Mouse (Mus musculus): Measurements from ENCODE around the gene Ndufaf8. TPM values are rescaled to one million over a fixed set of nuclear protein-coding genes. Genes with fewer than 3 reads are reported as not detected.

Ndufaf8 gene
- polyA plus RNA-seq (2014; fragmentation: Illumina TruSeq; extraction: RNeasy Lipid Tissue Mini Kit (QIAGEN cat#74804); ENCODE audit: insufficient read depth, low read depth, low replicate concordance), result 78.5 TPM

GRCm38 (mm10) chr11:120098588-120099511 lies at the start of gene Ndufaf8, which contains the start of gene Tepsin:
Gene Ndufaf8 (plus strand): TSS chr11:120098928.
Gene Tepsin (minus strand): TSS chr11:120098731.

GRCm38 (mm10) chr11:120086702-120087152 lies 12.0 kb upstream of the Ndufaf8 start, which contains the start of gene Cep131:
Gene Cep131 (minus strand): TSS chr11:120086827.

Other genes starting within 250 kb of the Ndufaf8 start
- 34.5 TPM for gene Chmp6, start 185.5 kb upstream of the Ndufaf8 start, polyA plus RNA-seq (2014; fragmentation: Illumina TruSeq; extraction: RNeasy Lipid Tissue Mini Kit (QIAGEN cat#74804); ENCODE audit: insufficient read depth, low read depth, low replicate concordance)
- 27.9 TPM for gene Baiap2, start 156.2 kb upstream of the Ndufaf8 start, polyA plus RNA-seq (2014; fragmentation: Illumina TruSeq; extraction: RNeasy Lipid Tissue Mini Kit (QIAGEN cat#74804); ENCODE audit: insufficient read depth, low read depth, low replicate concordance)
- 5.2 TPM for gene Aatk, start 51.8 kb upstream of the Ndufaf8 start, polyA plus RNA-seq (2014; fragmentation: Illumina TruSeq; extraction: RNeasy Lipid Tissue Mini Kit (QIAGEN cat#74804); ENCODE audit: insufficient read depth, low read depth, low replicate concordance)
- gene Cep131, start 12.1 kb upstream of the Ndufaf8 start, polyA plus RNA-seq (2014; fragmentation: Illumina TruSeq; extraction: RNeasy Lipid Tissue Mini Kit (QIAGEN cat#74804); ENCODE audit: insufficient read depth, low read depth, low replicate concordance), result 7.0 TPM
- 6.6 TPM for gene Tepsin, start 197 bp upstream of the Ndufaf8 start, polyA plus RNA-seq (2014; fragmentation: Illumina TruSeq; extraction: RNeasy Lipid Tissue Mini Kit (QIAGEN cat#74804); ENCODE audit: insufficient read depth, low read depth, low replicate concordance)
- gene Slc38a10, start 52.4 kb downstream of the Ndufaf8 start, polyA plus RNA-seq (2014; fragmentation: Illumina TruSeq; extraction: RNeasy Lipid Tissue Mini Kit (QIAGEN cat#74804); ENCODE audit: insufficient read depth, low read depth, low replicate concordance), result 44.5 TPM
- gene Bahcc1, start 134.0 kb downstream of the Ndufaf8 start, polyA plus RNA-seq (2014; fragmentation: Illumina TruSeq; extraction: RNeasy Lipid Tissue Mini Kit (QIAGEN cat#74804); ENCODE audit: insufficient read depth, low read depth, low replicate concordance), result 5.5 TPM
- gene Actg1, start 249.6 kb downstream of the Ndufaf8 start, polyA plus RNA-seq (2014; fragmentation: Illumina TruSeq; extraction: RNeasy Lipid Tissue Mini Kit (QIAGEN cat#74804); ENCODE audit: insufficient read depth, low read depth, low replicate concordance), result 1,316 TPM

All from lung, adult 10 weeks (tissue).